Mouse (Mus musculus): ENCODE results near the gene Galnt17.

- TF ChIP-seq POLR2A (IDR thresholded peaks at IDR 0.05; ENCODE audit: insufficient read depth, low read depth, low read length) (no peak), EP300 (IDR thresholded peaks at IDR 0.05; ENCODE audit: insufficient read depth, low read depth, low read length) (no peak)
Observed at GRCm38 (mm10) chr5:130930999-130931398, 377.3 kb downstream of the Galnt17 start.
